Mouse (Mus musculus) kidney, embryonic 14.5 days (tissue): ENCODE measurements around the gene Tlr9. TPM values are rescaled to one million over a fixed set of nuclear protein-coding genes. Genes with fewer than 3 reads are reported as not detected.
A peak's percentile ranks its signal among the peaks of the same experiment; 100 is the strongest.

Source experiments
- ATAC-seq: fragments of 200-750 bp; cut with Nextera tagmentation; 2 replicates; pipeline ENCODE4 v1.8.0; 2017; ENCODE audit warnings: moderate number of reproducible peaks, mild to moderate bottlenecking, moderate TSS enrichment, moderate library complexity; ENCODE audit not compliant: low FRiP score, low TSS enrichment
- H3K27ac ChIP-seq: fragments of 300-500 bp; sonication (generic); 2 replicates; pipeline ENCODE4 v1.5.1; 2014; ENCODE audit warnings: low read depth, mild to moderate bottlenecking, low read length, moderate library complexity, mixed read lengths
- H3K27me3 ChIP-seq: fragments of 300-500 bp; sonication (generic); 2 replicates; pipeline ENCODE4 v1.6.1; 2014; ENCODE audit warnings: mild to moderate bottlenecking, low read length; ENCODE audit not compliant: control insufficient read depth, insufficient read depth
- H3K36me3 ChIP-seq: fragments of 300-500 bp; sonication (generic); 2 replicates; pipeline ENCODE4 v1.6.1; 2014; ENCODE audit warnings: low read length, mixed read lengths; ENCODE audit not compliant: control insufficient read depth, insufficient read depth
- H3K4me1 ChIP-seq: fragments of 300-500 bp; sonication (generic); 2 replicates; pipeline ENCODE4 v1.6.1; 2014; ENCODE audit warnings: low read length, mixed read lengths; ENCODE audit not compliant: control insufficient read depth, insufficient read depth
- H3K4me2 ChIP-seq: fragments of 300-500 bp; sonication (generic); replicated peaks from 2 replicates; pipeline ENCODE4 v1.6.1; 2014; ENCODE audit warnings: low read depth, mild to moderate bottlenecking, low read length
- H3K4me3 ChIP-seq: fragments of 300-500 bp; sonication (generic); 2 replicates; pipeline ENCODE4 v1.5.1; 2014; ENCODE audit warnings: mild to moderate bottlenecking, low read length
- H3K9ac ChIP-seq: fragments of 300-500 bp; sonication (generic); 2 replicates; pipeline ENCODE4 v1.6.1; 2014; ENCODE audit warnings: low read depth, mild to moderate bottlenecking, low read length, moderate library complexity
- H3K9me3 ChIP-seq: fragments of 300-500 bp; sonication (generic); 2 replicates; pipeline ENCODE4 v1.6.1; 2016; ENCODE audit warnings: low read length; ENCODE audit not compliant: control insufficient read depth
- WGBS: fragments of 180-500 bp; shearing (Covaris S2); extraction: QIAGEN DNeasy Blood & Tissue Kit; methylation state at CpG from one replicate; pipeline ENCODE4 v1.1.7; 2014; 5-methylcytosine and 5-hydroxymethylcytosine counted together
- polyA plus RNA-seq: library from polyadenylated mRNA; unstranded; fragments of >200 nt; fragmentation: Nextera tagmentation; extraction: Ambion mirVana; gene quantifications from 2 replicates; pipeline ENCODE4 v1.2.1, GENCODE M21; 2014

Gene Tlr9
- polyA plus RNA-seq, 1 experiment from 2014 or later = 0.14 TPM

DNA sequence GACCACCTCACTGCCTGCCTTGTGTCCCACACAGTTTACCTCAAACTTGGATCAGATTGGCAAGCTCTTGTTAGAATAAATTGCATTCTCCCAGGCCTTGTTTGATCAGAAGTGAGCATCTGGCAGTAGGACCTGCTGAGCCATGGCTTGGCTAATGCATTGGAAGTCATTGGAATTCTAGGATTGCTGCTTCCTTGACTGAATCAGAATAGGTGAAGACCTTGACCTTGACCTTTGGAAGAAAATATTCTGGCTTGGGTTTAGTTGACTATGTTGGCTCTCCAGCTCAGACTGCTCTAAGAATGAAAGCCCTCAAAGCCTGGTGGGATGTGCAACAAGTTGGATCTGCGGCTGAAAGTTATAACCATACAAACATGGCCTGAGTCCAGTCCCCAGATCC is 31.0 kb upstream of the Tlr9 start:
- no peak overlapping the region for H3K4me3 ChIP-seq
- WGBS = 93% methylated on average over 1 of the region's 1 CpGs
- no peak overlapping the region for H3K27ac ChIP-seq
- no peaks in the 10 kb centered on the region for H3K4me1 ChIP-seq
- H3K27me3 ChIP-seq = no peaks in the 10 kb centered on the region
- ATAC-seq = no peak
- no peak overlapping the region for H3K4me2 ChIP-seq
- peaks cover 85% of the 10 kb centered on the region for H3K36me3 ChIP-seq
- H3K9ac ChIP-seq = no peak overlapping the region
- no peaks in the 10 kb centered on the region for H3K9me3 ChIP-seq

GRCm38 (mm10) chr9:106192024-106192423 is 30.4 kb upstream of the Tlr9 start:
- Histone ChIP-seq H3K27ac (no peak overlapping the region), H3K9me3 (no peaks in the 10 kb centered on the region), H3K4me2 (no peak overlapping the region), H3K4me1 (no peaks in the 10 kb centered on the region), H3K27me3 (no peaks in the 10 kb centered on the region), H3K36me3 (peaks cover 83% of the 10 kb centered on the region), H3K9ac (no peak overlapping the region), H3K4me3 (no peak overlapping the region)
- 85% methylated on average over 8 of the region's 8 CpGs for WGBS
- no peak for ATAC-seq

DNA sequence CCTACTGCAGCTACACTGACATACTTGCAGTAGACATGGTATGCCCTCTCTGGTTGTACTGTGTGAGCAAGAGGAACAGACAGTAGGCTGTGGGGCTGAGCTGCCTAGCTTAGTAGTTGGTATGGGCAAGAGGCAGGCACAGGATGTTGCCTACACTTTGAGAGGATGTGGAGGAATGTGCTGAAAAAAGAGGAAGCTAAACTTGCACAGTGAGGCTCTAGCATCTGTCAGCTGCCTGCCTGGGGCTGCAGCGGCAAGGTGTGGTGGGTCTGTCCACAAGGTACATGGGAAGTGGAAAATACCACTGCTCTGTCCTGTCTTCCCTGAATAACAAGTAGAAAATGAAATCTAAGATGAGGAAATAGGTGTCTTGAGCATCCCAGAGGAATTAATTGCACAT is 29.4 kb upstream of the Tlr9 start:
- H3K9me3 ChIP-seq = no peaks in the 10 kb centered on the region
- peaks cover 73% of the 10 kb centered on the region for H3K36me3 ChIP-seq
- 88% methylated on average over 1 of the region's 1 CpGs for WGBS
- peaks cover 5% of the 10 kb centered on the region for H3K4me1 ChIP-seq
- H3K4me3 ChIP-seq = no peak overlapping the region
- no peak for ATAC-seq
- no peak overlapping the region for H3K9ac ChIP-seq
- H3K27ac ChIP-seq = no peak overlapping the region
- no peaks in the 10 kb centered on the region for H3K27me3 ChIP-seq
- no peak overlapping the region for H3K4me2 ChIP-seq

- Histone ChIP-seq H3K4me1 (peaks cover 7% of the 10 kb centered on the region), H3K36me3 (peaks cover 61% of the 10 kb centered on the region), H3K9ac (no peak overlapping the region), H3K4me2 (no peak overlapping the region), H3K27me3 (no peaks in the 10 kb centered on the region), H3K27ac (no peak overlapping the region), H3K4me3 (no peak overlapping the region), H3K9me3 (no peaks in the 10 kb centered on the region)
- ATAC-seq = no peak
- 91% methylated on average over 8 of the region's 8 CpGs for WGBS
Observed at GRCm38 (mm10) chr9:106193930-106194807, 28.2 kb upstream of the Tlr9 start.

DNA sequence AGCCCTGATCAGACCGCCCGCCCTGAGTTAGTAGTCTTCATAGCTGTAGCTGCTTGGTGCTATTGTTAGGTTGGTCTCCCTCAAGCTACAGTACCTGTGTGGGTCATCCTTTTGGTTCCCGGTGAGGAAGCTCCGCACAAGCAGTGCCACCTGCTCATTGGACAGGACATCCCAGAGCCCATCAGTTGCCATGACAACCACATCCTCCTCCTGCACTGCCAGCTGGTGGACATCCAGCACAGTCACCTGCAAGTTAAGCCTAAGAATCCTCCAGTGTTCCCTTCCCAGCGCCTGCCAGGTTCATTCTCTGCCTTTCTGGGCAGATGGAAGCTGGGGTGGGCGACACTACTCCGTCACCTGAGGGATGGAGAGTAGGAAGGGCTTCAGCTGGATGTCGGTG is 26.7 kb upstream of the Tlr9 start:
- H3K27me3 ChIP-seq = no peaks in the 10 kb centered on the region
- no peak overlapping the region for H3K9ac ChIP-seq
- no peak for ATAC-seq
- no peak overlapping the region for H3K4me2 ChIP-seq
- peaks cover 46% of the 10 kb centered on the region for H3K36me3 ChIP-seq
- H3K27ac ChIP-seq = no peak overlapping the region
- WGBS = 88% methylated on average over 8 of the region's 8 CpGs
- peaks cover 15% of the 10 kb centered on the region for H3K4me1 ChIP-seq
- H3K4me3 ChIP-seq = no peak overlapping the region
- H3K9me3 ChIP-seq = no peaks in the 10 kb centered on the region

DNA sequence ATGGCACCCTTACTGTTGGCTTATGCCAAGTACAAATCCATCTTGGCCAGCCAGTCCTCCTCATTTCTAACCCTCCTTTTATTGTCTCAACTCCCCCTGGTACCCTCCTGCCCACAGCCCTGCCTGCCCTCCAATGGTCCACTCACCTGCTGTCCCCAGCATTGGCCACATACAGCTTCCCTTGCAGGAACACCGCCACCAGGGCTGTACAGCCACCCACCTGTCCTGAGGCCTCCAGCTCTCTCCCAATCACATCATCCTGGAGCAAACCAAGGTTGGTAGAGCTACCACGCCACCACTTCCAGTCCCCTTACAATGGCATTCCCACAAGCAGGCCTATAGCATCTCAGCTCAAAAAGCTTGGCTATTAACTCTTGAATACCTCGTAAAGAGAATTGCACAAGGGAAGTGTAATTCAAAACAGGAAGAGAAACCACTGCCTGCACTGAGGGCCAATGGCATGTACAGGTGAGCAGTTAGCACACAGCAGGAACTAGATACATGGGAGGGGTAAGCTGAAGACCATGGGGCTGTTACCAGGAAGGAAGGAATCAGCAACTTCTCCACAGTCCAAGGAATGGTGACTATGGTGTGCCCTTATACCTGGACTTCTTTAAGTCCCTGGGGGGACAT is 25.2 kb upstream of the Tlr9 start:
- H3K4me3 ChIP-seq = no peak overlapping the region
- peaks cover 16% of the 10 kb centered on the region for H3K4me1 ChIP-seq
- no peaks in the 10 kb centered on the region for H3K9me3 ChIP-seq
- no peak overlapping the region for H3K27ac ChIP-seq
- H3K36me3 ChIP-seq = peaks cover 31% of the 10 kb centered on the region
- no peak overlapping the region for H3K9ac ChIP-seq
- H3K4me2 ChIP-seq = no peak overlapping the region
- 78% methylated on average over 3 of the region's 3 CpGs for WGBS
- no peak for ATAC-seq
- no peaks in the 10 kb centered on the region for H3K27me3 ChIP-seq

- H3K9ac ChIP-seq = no peak overlapping the region
- no peaks in the 10 kb centered on the region for H3K27me3 ChIP-seq
Observed at GRCm38 (mm10) chr9:106197732-106198131, 24.7 kb upstream of the Tlr9 start.

GRCm38 (mm10) chr9:106198962-106199458 is 23.4 kb upstream of the Tlr9 start:
- peaks cover 23% of the 10 kb centered on the region for H3K4me1 ChIP-seq
- H3K36me3 ChIP-seq = peaks cover 18% of the 10 kb centered on the region
- H3K27me3 ChIP-seq = no peaks in the 10 kb centered on the region
- peak overlapping the region; percentile 73 for H3K4me2 ChIP-seq
- no peaks in the 10 kb centered on the region for H3K9me3 ChIP-seq
- ATAC-seq = peak; percentile 61
- peak overlapping the region; percentile 71 for H3K4me3 ChIP-seq
- peak overlapping the region; percentile 47; the same call in 1 of the 2 replicates for H3K27ac ChIP-seq
- peak overlapping the region; percentile 78 for H3K9ac ChIP-seq
- 1% methylated on average over 42 of the region's 51 CpGs for WGBS

More at GRCm38 (mm10) chr9:106197732-106198131, 24.7 kb upstream of the Tlr9 start:
- no peak overlapping the region for H3K27ac ChIP-seq
- peaks cover 27% of the 10 kb centered on the region for H3K36me3 ChIP-seq
- H3K4me2 ChIP-seq = peak overlapping the region; percentile 73; the same call in 1 of the 2 replicates
- H3K4me3 ChIP-seq = no peak overlapping the region
- H3K4me1 ChIP-seq = peaks cover 17% of the 10 kb centered on the region
- H3K9me3 ChIP-seq = no peaks in the 10 kb centered on the region
- WGBS = 87% methylated on average over 9 of the region's 9 CpGs
- ATAC-seq = no peak
